ENCODE assay signal across 37 mouse cellular contexts in the genomic region with DNA sequence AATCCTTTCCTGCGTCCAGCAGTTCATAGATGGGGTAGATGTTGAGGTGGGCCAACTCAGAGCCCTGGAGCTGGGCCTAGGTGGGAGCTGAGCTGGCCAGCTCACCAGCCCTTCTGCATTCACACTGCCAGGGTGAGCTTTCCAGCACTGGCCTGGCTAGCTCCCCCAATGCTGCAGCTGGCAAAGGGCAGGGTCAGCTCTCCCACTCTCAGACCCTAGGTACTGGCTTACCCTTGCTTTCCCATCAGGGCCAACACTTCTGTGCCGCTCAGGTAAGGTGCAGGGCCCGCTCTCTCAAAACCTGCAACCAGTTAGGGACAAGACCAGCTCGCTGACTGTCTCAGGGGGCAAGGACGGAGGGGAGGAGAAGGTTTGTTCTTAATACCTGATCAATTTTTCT. TPM values are rescaled to one million over a fixed set of nuclear protein-coding genes. Genes with fewer than 3 reads are reported as not detected.
"Had no signal": no experiment of that assay in that cellular context is flagged by ENCODE, and none has a peak within 500 bp of the region (broad histone marks: within the 10 kb centered on the region; RNA-seq: fewer than 3 reads in every experiment).

No protein-coding gene starts in this region.

- H3K27ac ChIP-seq: left cerebral cortex, adult 2 months; limb, embryonic 12.5 days; limb, embryonic 13.5 days; limb, embryonic 15.5 days; liver, embryonic 12.5 days; liver, embryonic 13.5 days; liver, embryonic 14.5 days; liver, embryonic 15.5 days; lung, embryonic 15.5 days; macrophage; midbrain, embryonic 10.5 days; midbrain, embryonic 12.5 days; midbrain, embryonic 13.5 days; midbrain, embryonic 15.5 days had no signal

- H3K27me3 ChIP-seq: limb, embryonic 12.5 days; limb, embryonic 13.5 days; limb, embryonic 15.5 days; liver, embryonic 12.5 days; liver, embryonic 13.5 days; liver, embryonic 15.5 days; lung, embryonic 15.5 days; midbrain, embryonic 12.5 days; midbrain, embryonic 13.5 days; midbrain, embryonic 15.5 days had no signal

- H3K4me2 ChIP-seq: limb, embryonic 12.5 days; limb, embryonic 13.5 days; limb, embryonic 15.5 days; liver, embryonic 11.5 days; liver, embryonic 12.5 days; liver, embryonic 13.5 days; liver, embryonic 15.5 days; lung, embryonic 14.5 days; lung, embryonic 15.5 days; midbrain, embryonic 11.5 days; midbrain, embryonic 12.5 days; midbrain, embryonic 13.5 days; midbrain, embryonic 15.5 days had no signal

- H3K9ac ChIP-seq: limb, embryonic 12.5 days; limb, embryonic 13.5 days; limb, embryonic 15.5 days; liver, embryonic 12.5 days; liver, embryonic 13.5 days; liver, embryonic 14.5 days; liver, embryonic 15.5 days; liver, postnatal 0 days; lung, embryonic 14.5 days; lung, embryonic 15.5 days; midbrain, embryonic 12.5 days; midbrain, embryonic 13.5 days; midbrain, embryonic 15.5 days had no signal

- H3K4me3 ChIP-seq: left cerebral cortex, adult 2 months; limb, embryonic 12.5 days; limb, embryonic 13.5 days; limb, embryonic 15.5 days; liver, embryonic 12.5 days; liver, embryonic 13.5 days; liver, embryonic 15.5 days; lung, embryonic 15.5 days; megakaryocyte, embryonic 14.5 days; midbrain, embryonic 10.5 days; midbrain, embryonic 12.5 days; midbrain, embryonic 13.5 days; midbrain, embryonic 15.5 days; myocyte had no signal

- ATAC-seq: liver, embryonic 12.5 days; liver, postnatal 0 days; lung, postnatal 0 days; midbrain, embryonic 13.5 days; midbrain, embryonic 15.5 days; midbrain, embryonic 16.5 days had no signal

- H3K4me1 ChIP-seq: limb, embryonic 12.5 days; limb, embryonic 13.5 days; limb, embryonic 15.5 days; liver, embryonic 12.5 days; liver, embryonic 13.5 days; liver, embryonic 15.5 days; lung, embryonic 15.5 days; megakaryocyte, embryonic 14.5 days; midbrain, embryonic 12.5 days; midbrain, embryonic 13.5 days; midbrain, embryonic 15.5 days had no signal

- H3K36me3 ChIP-seq: limb, embryonic 12.5 days; limb, embryonic 13.5 days; limb, embryonic 15.5 days; liver, embryonic 12.5 days; liver, embryonic 13.5 days; liver, embryonic 15.5 days; lung, embryonic 15.5 days; midbrain, embryonic 10.5 days; midbrain, embryonic 12.5 days; midbrain, embryonic 13.5 days; midbrain, embryonic 15.5 days had no signal

- DNase-seq: left cerebral cortex, postnatal 4 days; liver; liver, embryonic 13.5 days; liver, postnatal 0 days; lung, adult 18-20 months; lung, adult 2 months; lung, embryonic 14.5 days; lung, postnatal 10 days; lung, postnatal 14 days; lung, postnatal 36 days; lung, postnatal 4 days; midbrain, embryonic 14.5 days had no signal

- H3K9me3 ChIP-seq: limb, embryonic 12.5 days; limb, embryonic 13.5 days; limb, embryonic 15.5 days; liver, embryonic 12.5 days; liver, embryonic 13.5 days; liver, embryonic 15.5 days; lung, embryonic 15.5 days; megakaryocyte, embryonic 14.5 days; midbrain, embryonic 10.5 days; midbrain, embryonic 13.5 days; midbrain, embryonic 15.5 days had no signal

RNA-seq across cellular contexts. Expression of gene Tnfsf10, which starts 23.9 kb away (rescaled TPM):
- polyA plus RNA-seq: midbrain, embryonic 10.5 days; midbrain, embryonic 11.5 days; midbrain, embryonic 12.5 days; myocyte; neural tube, embryonic 11.5 days had no signal

RNA-seq across cellular contexts. Expression of gene Ghsr, which starts 30.4 kb away (rescaled TPM):
- polyA plus RNA-seq: limb, embryonic 11.5 days; limb, embryonic 12.5 days; limb, embryonic 13.5 days; limb, embryonic 14.5 days; limb, embryonic 15.5 days; liver, adult 2 months; liver, embryonic 11.5 days; liver, embryonic 12.5 days; liver, embryonic 13.5 days; liver, embryonic 14.5 days; liver, embryonic 15.5 days; liver, embryonic 16.5 days; liver, postnatal 0 days; lung, adult 2 months; lung, embryonic 14.5 days; lung, embryonic 15.5 days; lung, embryonic 16.5 days; lung, postnatal 0 days; macrophage; myocyte had no signal
